Mouse (Mus musculus) hindbrain, postnatal 0 days (tissue): ENCODE measurements around the gene Tsr2. TPM values are rescaled to one million over a fixed set of nuclear protein-coding genes. Genes with fewer than 3 reads are reported as not detected.

Experiments
- ATAC-seq: fragments of 200-750 bp; cut with Nextera tagmentation; 2 replicates; pipeline ENCODE4 v1.8.0; 2017; ENCODE audit warnings: mild to moderate bottlenecking, moderate TSS enrichment, moderate library complexity
- DNase-seq: peaks from one replicate; pipeline ENCODE4 v3.0.0-alpha.2; 2015; ENCODE audit warnings: low spot score
- H3K27ac ChIP-seq: fragments of 300-500 bp; sonication (generic); 2 replicates; pipeline ENCODE4 v1.5.1; 2014; ENCODE audit warnings: mild to moderate bottlenecking
- H3K27me3 ChIP-seq: fragments of 300-500 bp; sonication (generic); 2 replicates; pipeline ENCODE4 v1.6.1; 2014; ENCODE audit warnings: low read length, mixed read lengths; ENCODE audit not compliant: insufficient read depth
- H3K36me3 ChIP-seq: fragments of 300-500 bp; sonication (generic); 2 replicates; pipeline ENCODE4 v1.6.1; 2014; ENCODE audit warnings: low read length, mixed read lengths; ENCODE audit not compliant: insufficient read depth
- H3K4me1 ChIP-seq: fragments of 300-500 bp; sonication (generic); 2 replicates; pipeline ENCODE4 v1.6.1; 2014; ENCODE audit warnings: antibody characterized with exemption, low read length, mixed read lengths; ENCODE audit not compliant: insufficient read depth
- H3K4me2 ChIP-seq: fragments of 300-500 bp; sonication (generic); 2 replicates; pipeline ENCODE4 v1.6.1; 2014; ENCODE audit warnings: low read depth, mild to moderate bottlenecking, low read length, moderate library complexity, mixed read lengths
- H3K4me3 ChIP-seq: fragments of 300-500 bp; sonication (generic); 2 replicates; pipeline ENCODE4 v1.5.1; 2014; ENCODE audit warnings: low read length
- H3K9ac ChIP-seq: fragments of 300-500 bp; sonication (generic); replicated peaks from 2 replicates; pipeline ENCODE4 v1.6.1; 2014; ENCODE audit warnings: mild to moderate bottlenecking, low read length, moderate library complexity, mixed read lengths
- H3K9me3 ChIP-seq: fragments of 300-500 bp; sonication (generic); 2 replicates; pipeline ENCODE4 v1.6.1; 2016; ENCODE audit warnings: low read length, mixed read lengths
- CTCF ChIP-seq: IDR thresholded peaks from 2 replicates; pipeline ENCODE4 v1.5.1; 2016; ENCODE audit warnings: antibody characterized with exemption, control low read depth, low read depth
- WGBS: fragments of 180-500 bp; shearing (Covaris S2); extraction: QIAGEN DNeasy Blood & Tissue Kit; methylation state at CpG from one replicate; pipeline ENCODE4 v1.1.7; 2014; 5-methylcytosine and 5-hydroxymethylcytosine counted together
- polyA plus RNA-seq: library from polyadenylated mRNA; unstranded; fragments of >200 nt; fragmentation: Nextera tagmentation; extraction: Ambion mirVana; gene quantifications from 2 replicates; pipeline ENCODE4 v1.2.1, GENCODE M21; 2015
- total RNA-seq: library from RNA; depleted of rRNA; stranded (reverse); fragments of >200 nt; gene quantifications from 2 replicates; pipeline ENCODE4 v1.2.3, GENCODE M21; 2014

Gene Tsr2
- total and polyA plus RNA-seq, 2 experiments from 2014 or later = 21.4 to 41.4 TPM

GRCm38 (mm10) chrX:151107301-151108067 lies 11.1 kb upstream of the Tsr2 start:
- DNase-seq = peak; percentile 30
- H3K4me1 ChIP-seq = no peaks in the 10 kb centered on the region
- WGBS = 52% methylated on average over 7 of the region's 7 CpGs
- no peak overlapping the region for H3K4me3 ChIP-seq
- H3K9me3 ChIP-seq = no peaks in the 10 kb centered on the region
- no peak for TF ChIP-seq CTCF
- no peak overlapping the region for H3K9ac ChIP-seq
- no peaks in the 10 kb centered on the region for H3K27me3 ChIP-seq
- ATAC-seq = peak; percentile 91
- H3K4me2 ChIP-seq = no peak overlapping the region
- H3K27ac ChIP-seq = peak overlapping the region; percentile 48; the same call in 1 of the 2 replicates
- H3K36me3 ChIP-seq = no peaks in the 10 kb centered on the region

- no peak overlapping the region for H3K27ac ChIP-seq
- TF ChIP-seq CTCF = no peak
- peaks cover 13% of the 10 kb centered on the region for H3K36me3 ChIP-seq
- 59% methylated on average over 1 of the region's 1 CpGs for WGBS
- H3K27me3 ChIP-seq = no peaks in the 10 kb centered on the region
- DNase-seq = no peak
- no peaks in the 10 kb centered on the region for H3K9me3 ChIP-seq
- H3K4me3 ChIP-seq = no peak overlapping the region
- no peak overlapping the region for H3K4me2 ChIP-seq
- H3K9ac ChIP-seq = no peak overlapping the region
- H3K4me1 ChIP-seq = no peaks in the 10 kb centered on the region
- ATAC-seq = no peak
These were observed 8.9 kb downstream of the Tsr2 start for GRCm38 (mm10) chrX:151087418-151087817.

- no peak overlapping the region for H3K4me3 ChIP-seq
- H3K4me1 ChIP-seq = no peaks in the 10 kb centered on the region
- H3K9me3 ChIP-seq = no peaks in the 10 kb centered on the region
- DNase-seq (no peak), ATAC-seq (no peak)
- no peak for TF ChIP-seq CTCF
- no peak overlapping the region for H3K27ac ChIP-seq
- H3K36me3 ChIP-seq = peaks cover 13% of the 10 kb centered on the region
- H3K9ac ChIP-seq = no peak overlapping the region
- H3K27me3 ChIP-seq = no peaks in the 10 kb centered on the region
- no peak overlapping the region for H3K4me2 ChIP-seq
- WGBS = 82% methylated on average over 2 of the region's 2 CpGs
These were observed 10.7 kb downstream of the Tsr2 start for GRCm38 (mm10) chrX:151085599-151085998.

GRCm38 (mm10) chrX:151076941-151077485 lies 19.3 kb downstream of the Tsr2 start:
- H3K4me1 ChIP-seq = no peaks in the 10 kb centered on the region
- no peak for TF ChIP-seq CTCF
- H3K4me2 ChIP-seq = no peak overlapping the region
- DNase-seq (peak; percentile 12), ATAC-seq (no peak)
- H3K27me3 ChIP-seq = no peaks in the 10 kb centered on the region
- WGBS = 58% methylated on average over 4 of the region's 4 CpGs
- H3K9ac ChIP-seq = no peak overlapping the region
- H3K27ac ChIP-seq = no peak overlapping the region
- H3K9me3 ChIP-seq = no peaks in the 10 kb centered on the region
- H3K36me3 ChIP-seq = peaks cover 5% of the 10 kb centered on the region; the same call in 1 of the 2 replicates
- no peak overlapping the region for H3K4me3 ChIP-seq

- H3K27ac ChIP-seq = no peak overlapping the region
- H3K36me3 ChIP-seq = peaks cover 10% of the 10 kb centered on the region; the same call in 1 of the 2 replicates
- no peaks in the 10 kb centered on the region for H3K27me3 ChIP-seq
- 92% methylated on average over 5 of the region's 5 CpGs for WGBS
- no peaks in the 10 kb centered on the region for H3K4me1 ChIP-seq
- no peak overlapping the region for H3K4me3 ChIP-seq
- H3K9me3 ChIP-seq = no peaks in the 10 kb centered on the region
- ATAC-seq = no peak
- DNase-seq = no peak
- no peak overlapping the region for H3K4me2 ChIP-seq
- H3K9ac ChIP-seq = no peak overlapping the region
- TF ChIP-seq CTCF = no peak
These were observed 20.3 kb downstream of the Tsr2 start for GRCm38 (mm10) chrX:151076007-151076406.

- no peak overlapping the region for H3K27ac ChIP-seq
- no peak overlapping the region for H3K4me3 ChIP-seq
- no peaks in the 10 kb centered on the region for H3K4me1 ChIP-seq
- ATAC-seq (no peak), DNase-seq (no peak)
- H3K4me2 ChIP-seq = no peak overlapping the region
- H3K27me3 ChIP-seq = no peaks in the 10 kb centered on the region
- WGBS = 87% methylated on average over 5 of the region's 5 CpGs
- H3K9ac ChIP-seq = no peak overlapping the region
- TF ChIP-seq CTCF = no peak
- no peaks in the 10 kb centered on the region for H3K9me3 ChIP-seq
- H3K36me3 ChIP-seq = peaks cover 7% of the 10 kb centered on the region
These were observed 28.5 kb downstream of the Tsr2 start for GRCm38 (mm10) chrX:151067876-151068275.
